Mouse (Mus musculus) erythroblast, embryonic 14.5 days (primary cell): ENCODE measurements around the gene Pold2.

Experiments used
- GATA1 ChIP-seq: IDR thresholded peaks from 2 replicates; pipeline ENCODE4 v1.6.1; 2012; ENCODE audit warnings: low read length, inconsistent platforms, mixed read lengths
- TAL1 ChIP-seq: IDR thresholded peaks from 3 replicates; pipeline ENCODE4 v1.6.1; 2012; ENCODE audit warnings: low read length, inconsistent platforms, mixed read lengths

GRCm38 (mm10) chr11:5904357-5904756 is 26.3 kb upstream of the Pold2 start:
- TF ChIP-seq TAL1 (no peak), GATA1 (no peak)
